Mouse (Mus musculus) macrophage (primary cell): ENCODE data around the gene Mip. TPM values are rescaled to one million over a fixed set of nuclear protein-coding genes. Genes with fewer than 3 reads are reported as not detected.
"Not testable (repeated sequence)": the region's sequence is repeated elsewhere in the genome, so short reads cannot be mapped to it uniquely, and the experiment has no call there.

Source experiments
- H3K27ac ChIP-seq: fragments of 350-480 bp; formaldehyde crosslinking; 2 replicates; pipeline ENCODE4 v1.9.0; 2021
- H3K36me3 ChIP-seq: fragments of 350-480 bp; formaldehyde crosslinking; 2 replicates; pipeline ENCODE4 v1.9.0; 2021; ENCODE audit errors: inconsistent target
- H3K4me3 ChIP-seq: fragments of 350-480 bp; formaldehyde crosslinking; 2 replicates; pipeline ENCODE4 v1.9.0; 2021; ENCODE audit errors: inconsistent target
- H3K79me2 ChIP-seq: fragments of 350-480 bp; formaldehyde crosslinking; 2 replicates; pipeline ENCODE4 v1.9.0; 2021; ENCODE audit errors: inconsistent target
- WGBS: methylation state at CpG from one replicate; pipeline ENCODE4 v1.1.7; 2026; ENCODE audit warnings: inconsistent platforms; ENCODE audit not compliant: missing documents; 5-methylcytosine and 5-hydroxymethylcytosine counted together
- polyA plus RNA-seq: library from polyadenylated mRNA; stranded (reverse); fragments of 250-400 nt; gene quantifications from 3 replicates; pipeline ENCODE4 v1.2.4, GENCODE M21; 2018; ENCODE audit warnings: inconsistent platforms

Mip gene
- polyA plus RNA-seq, 1 experiment from 2014 or later: not detected

DNA sequence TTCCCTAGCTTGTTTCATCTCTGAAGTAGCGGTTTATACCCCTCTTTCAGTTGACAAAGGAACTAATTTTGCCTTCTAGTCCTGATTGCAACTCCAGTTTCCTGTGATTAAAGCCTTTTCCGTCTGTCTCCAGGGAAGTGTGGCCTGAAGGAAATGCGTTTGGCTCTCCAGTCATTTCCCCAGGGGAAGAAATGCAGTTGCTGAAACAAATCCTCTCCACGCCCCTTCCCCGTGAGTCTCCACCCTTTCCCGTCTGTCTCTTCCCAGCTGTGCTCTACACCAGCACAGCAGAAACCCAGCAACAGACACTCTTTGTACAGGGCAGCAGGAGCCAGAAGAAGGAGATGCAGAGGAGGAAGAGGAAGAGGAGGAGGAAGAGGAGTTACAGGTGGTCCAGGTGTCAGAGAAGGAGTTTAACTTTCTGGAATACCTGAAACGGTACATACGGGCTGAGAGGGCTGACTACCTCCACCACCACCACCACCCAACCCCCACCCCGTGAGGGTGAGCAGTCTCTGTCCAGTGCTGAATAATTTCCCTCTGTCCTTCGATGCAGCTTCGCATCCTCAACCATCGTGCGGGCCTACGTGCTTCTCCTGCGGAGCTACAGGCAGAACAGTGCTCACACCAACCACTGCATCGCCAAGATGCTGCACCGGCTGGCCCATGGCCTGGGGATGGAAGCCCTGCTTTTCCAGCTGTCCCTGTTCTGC is 21.5 kb downstream of the Mip start:
- Histone ChIP-seq H3K4me3 (no peak overlapping the region), H3K36me3 (peaks cover 46% of the 10 kb centered on the region; the same call in 1 of the 2 replicates), H3K27ac (no peak overlapping the region), H3K79me2 (no peaks in the 10 kb centered on the region)
- WGBS: 96% methylated on average over 17 of the region's 17 CpGs

DNA sequence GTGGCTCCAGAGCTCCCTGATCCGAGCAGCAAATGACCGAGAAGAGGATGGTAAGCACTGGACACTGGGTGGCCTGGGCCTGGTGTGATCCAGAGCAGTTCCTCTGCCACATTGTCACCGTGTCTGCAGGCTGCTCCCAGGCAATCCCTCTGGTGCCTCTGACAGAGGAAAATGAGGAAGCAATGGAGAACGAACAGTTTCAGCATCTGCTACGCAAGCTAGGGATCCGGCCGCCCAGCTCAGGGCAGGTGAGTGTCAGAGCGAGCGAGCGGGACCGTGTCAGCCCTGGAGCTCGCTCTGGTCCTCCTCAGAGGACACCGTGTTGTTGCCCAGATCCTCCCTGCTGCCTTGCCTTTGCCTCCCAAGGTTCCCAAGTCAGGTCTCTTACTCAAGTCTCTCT is 24.9 kb downstream of the Mip start:
- Histone ChIP-seq H3K36me3 (peaks cover 42% of the 10 kb centered on the region; the same call in 1 of the 2 replicates), H3K79me2 (no peaks in the 10 kb centered on the region), H3K4me3 (no peak overlapping the region), H3K27ac (no peak overlapping the region)
- 75% methylated on average over 13 of the region's 13 CpGs for WGBS

DNA sequence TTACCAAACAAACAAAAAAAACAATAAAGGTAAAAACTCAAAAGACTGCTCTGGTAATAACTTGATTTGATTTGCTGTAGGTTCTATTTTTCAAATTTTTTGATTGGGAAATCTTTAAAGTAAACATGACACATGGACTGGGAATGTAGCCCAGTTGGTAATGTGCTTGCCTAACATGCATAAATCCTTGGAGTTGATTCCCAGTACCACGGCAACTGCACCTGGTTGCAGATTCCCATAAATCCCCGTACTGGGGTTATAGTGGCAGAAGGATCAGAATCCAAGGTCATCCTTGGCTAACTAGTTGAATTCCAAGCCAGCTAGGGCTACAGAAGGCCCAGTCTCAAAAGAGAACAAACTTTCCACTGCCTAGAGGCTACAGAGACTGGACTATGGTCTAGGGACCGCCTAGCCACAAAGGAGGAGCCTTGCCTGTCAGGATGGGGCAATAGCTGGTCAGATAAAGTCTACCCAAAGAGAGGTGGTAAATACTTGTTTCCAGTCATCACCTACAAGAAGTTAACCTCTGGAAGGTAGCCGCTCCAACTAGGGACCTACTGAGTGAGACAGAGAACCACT is 28.1 kb downstream of the Mip start, which contains the start of gene Apon:
Gene Apon (plus strand): TSS at position 420 of the 579 bp plus-strand sequence.
- H3K4me3 ChIP-seq: no peak within 1 kb of the TSS
- H3K79me2 ChIP-seq: no peaks in the 10 kb centered on the region
- H3K36me3 ChIP-seq: peaks cover 23% of the 10 kb centered on the region; the same call in 1 of the 2 replicates
- WGBS: 94% methylated on average over 4 of the region's 4 CpGs
- no peak within 1 kb of the TSS for H3K27ac ChIP-seq

GRCm38 (mm10) chr10:128255925-128256324 is 30.3 kb downstream of the Mip start:
- Histone ChIP-seq H3K27ac (no peak overlapping the region), H3K4me3 (no peak overlapping the region), H3K79me2 (no peaks in the 10 kb centered on the region), H3K36me3 (peaks cover 9% of the 10 kb centered on the region; the same call in 1 of the 2 replicates)
- 96% methylated on average over 8 of the region's 8 CpGs for WGBS

GRCm38 (mm10) chr10:128256328-128256727 is 30.7 kb downstream of the Mip start:
- peaks cover 9% of the 10 kb centered on the region; the same call in 1 of the 2 replicates for H3K36me3 ChIP-seq
- H3K79me2 ChIP-seq: no peaks in the 10 kb centered on the region
- WGBS: 87% methylated on average over 8 of the region's 8 CpGs
- H3K27ac ChIP-seq: no peak overlapping the region
- H3K4me3 ChIP-seq: no peak overlapping the region

- Histone ChIP-seq H3K79me2 (no peaks in the 10 kb centered on the region), H3K27ac (peak overlapping the region; percentile 61), H3K36me3 (no peaks in the 10 kb centered on the region), H3K4me3 (no peak overlapping the region)
- WGBS: 2% methylated on average over 4 of the region's 4 CpGs
Measured at GRCm38 (mm10) chr10:128258953-128259352, 33.3 kb downstream of the Mip start.

- H3K36me3 ChIP-seq: no peaks in the 10 kb centered on the region
- no peak overlapping the region for H3K4me3 ChIP-seq
- H3K79me2 ChIP-seq: no peaks in the 10 kb centered on the region
- H3K27ac ChIP-seq: no peak overlapping the region
- 85% methylated on average over 5 of the region's 5 CpGs for WGBS
Measured at GRCm38 (mm10) chr10:128259946-128260345, 34.3 kb downstream of the Mip start.

DNA sequence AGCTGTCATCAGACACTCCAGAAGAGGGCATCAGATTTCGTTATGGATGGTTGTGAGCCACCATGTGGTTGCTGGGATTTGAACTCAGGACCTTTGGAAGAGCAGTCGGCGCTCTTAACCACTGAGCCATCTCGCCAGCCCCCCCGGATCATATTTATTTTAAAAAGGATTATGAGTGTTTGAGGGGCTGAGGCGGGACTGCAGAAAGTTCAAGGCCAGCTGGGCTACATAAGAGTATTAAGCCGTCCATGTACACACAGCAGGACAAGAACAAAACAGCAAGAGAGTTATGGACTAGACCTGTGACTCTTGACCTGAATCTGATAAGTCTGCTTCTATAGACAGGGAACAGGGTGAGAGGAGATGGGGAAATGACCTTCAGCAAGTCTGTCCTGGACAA is 34.7 kb downstream of the Mip start:
- H3K27ac ChIP-seq, H3K36me3 ChIP-seq, H3K4me3 ChIP-seq, H3K79me2 ChIP-seq: not testable (repeated sequence)
- 98% methylated on average over 6 of the region's 7 CpGs for WGBS

- Histone ChIP-seq H3K79me2 (no peaks in the 10 kb centered on the region), H3K4me3 (no peak overlapping the region), H3K36me3 (no peaks in the 10 kb centered on the region), H3K27ac (no peak overlapping the region)
- WGBS: 95% methylated on average over 22 of the region's 22 CpGs
Measured at GRCm38 (mm10) chr10:128262300-128262699, 36.7 kb downstream of the Mip start.

GRCm38 (mm10) chr10:128263393-128264310 is 38.0 kb downstream of the Mip start:
- Histone ChIP-seq H3K36me3 (no peaks in the 10 kb centered on the region), H3K27ac (no peak overlapping the region), H3K79me2 (no peaks in the 10 kb centered on the region), H3K4me3 (no peak overlapping the region)
- 48% methylated on average over 6 of the region's 6 CpGs for WGBS

DNA sequence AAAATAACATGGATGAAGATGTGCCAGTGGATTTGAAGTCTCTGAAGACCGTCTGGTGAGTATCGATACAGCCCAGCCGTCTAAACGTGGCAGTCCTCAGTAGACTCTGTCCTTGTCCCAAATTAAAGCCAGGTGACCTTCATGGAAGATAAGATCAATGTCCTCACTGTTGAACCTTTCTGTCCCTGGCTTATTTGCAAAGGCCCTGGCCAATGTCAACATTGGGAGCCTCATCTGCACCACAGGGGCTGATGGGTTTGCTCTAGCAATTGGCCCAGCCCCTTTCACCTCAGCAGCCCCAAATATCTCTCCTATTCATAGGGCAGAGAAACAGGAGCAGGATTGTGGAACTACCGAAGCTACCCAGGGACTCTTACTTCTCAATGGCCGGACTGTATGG is 42.7 kb downstream of the Mip start, which contains the start of gene Apof:
Gene Apof (plus strand): TSS at position 301 of the 400 bp plus-strand sequence.
- Histone ChIP-seq H3K36me3 (peaks cover 5% of the 10 kb centered on the region; the same call in 1 of the 2 replicates), H3K79me2 (peaks cover 31% of the 10 kb centered on the region), H3K27ac (no peak within 1 kb of the TSS; the same call in 1 of the 2 replicates), H3K4me3 (no peak within 1 kb of the TSS)
- WGBS: 100% methylated on average over 5 of the region's 6 CpGs

GRCm38 (mm10) chr10:128269206-128269910 is 43.7 kb downstream of the Mip start:
- H3K27ac ChIP-seq: peak overlapping the region; percentile 86
- H3K4me3 ChIP-seq: peak overlapping the region; percentile 95
- H3K79me2 ChIP-seq: peaks cover 41% of the 10 kb centered on the region
- 98% methylated on average over 15 of the region's 16 CpGs for WGBS
- peaks cover 14% of the 10 kb centered on the region; the same call in 1 of the 2 replicates for H3K36me3 ChIP-seq

DNA sequence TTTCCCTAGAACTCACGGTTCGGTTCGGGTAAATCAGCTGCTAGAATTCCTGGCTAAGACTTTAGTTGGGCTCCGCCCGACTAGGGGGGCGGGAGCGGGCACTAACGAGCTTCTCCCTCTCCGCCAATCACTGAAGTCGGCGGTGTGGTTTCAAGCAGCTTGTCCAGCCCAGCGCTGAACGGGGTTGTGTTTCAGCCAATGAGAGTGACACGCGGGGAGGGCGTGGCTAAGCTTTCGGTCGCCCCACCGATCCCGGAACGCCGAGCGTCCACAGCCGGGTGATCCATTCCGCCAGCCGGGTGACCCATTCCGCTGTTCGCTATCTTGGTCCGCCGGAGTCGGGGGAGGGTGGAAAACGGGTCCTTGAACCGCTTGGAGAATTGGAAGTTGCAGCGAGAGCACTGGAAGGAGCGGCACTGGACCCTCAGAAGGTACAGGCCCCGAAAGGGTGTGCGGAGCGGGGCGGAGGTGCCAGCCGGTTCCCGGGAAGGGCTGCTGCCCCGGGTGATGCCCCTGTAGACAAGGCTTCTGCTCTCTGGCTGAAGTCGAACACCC is 44.7 kb downstream of the Mip start, which contains the start of gene Stat2:
Gene Stat2 (plus strand): TSS at position 273 of the 555 bp plus-strand sequence.
- Histone ChIP-seq H3K79me2 (peaks cover 51% of the 10 kb centered on the region), H3K36me3 (peaks cover 22% of the 10 kb centered on the region; the same call in 1 of the 2 replicates), H3K27ac (peak within 1 kb of the TSS; percentile 86), H3K4me3 (peak within 1 kb of the TSS; percentile 95)
- under 1% methylated on average over 36 of the region's 43 CpGs for WGBS
